Mouse (Mus musculus) urinary bladder, postnatal 14 days (tissue): ENCODE measurements around the gene Chst15.

Source experiments
- DNase-seq: peaks from one replicate; pipeline ENCODE4 v3.0.0; 2021; ENCODE audit warnings: low spot score

The Chst15 gene

DNA sequence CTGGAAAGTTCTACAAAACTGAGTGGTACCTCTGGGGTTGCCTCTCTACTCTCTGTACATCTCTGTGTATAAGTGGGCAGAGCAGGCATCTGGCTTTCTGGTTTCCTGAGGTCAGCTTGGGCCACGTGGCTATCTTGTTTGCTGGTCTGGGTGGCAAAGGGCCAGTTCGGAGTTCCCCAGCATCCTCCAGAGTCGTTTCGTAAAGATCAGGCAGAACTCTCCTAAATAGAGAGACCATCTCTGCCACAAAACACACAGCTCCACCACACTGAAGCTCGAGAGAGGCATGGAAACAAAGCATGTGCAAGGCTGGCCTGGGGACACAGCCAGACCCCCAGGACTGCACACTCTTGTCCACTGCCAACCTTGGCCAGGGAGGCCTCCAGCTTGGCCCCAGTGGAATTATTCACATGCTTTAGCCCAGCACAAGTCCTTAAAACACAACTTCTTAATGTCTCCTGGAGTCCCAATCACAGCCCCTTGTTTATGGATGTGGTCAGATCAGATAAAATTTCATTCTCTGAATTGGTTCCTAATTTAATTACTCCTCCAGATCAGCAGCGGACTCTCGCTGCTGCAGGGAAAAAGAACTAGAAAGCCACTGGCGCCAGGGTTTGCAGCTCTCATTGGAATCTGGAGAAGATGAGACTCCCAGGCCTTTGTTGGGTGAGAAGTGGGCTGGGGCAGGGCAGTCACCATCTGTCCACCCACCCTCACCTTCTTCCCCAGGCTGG is 14.4 kb downstream of the Chst15 start:
- no peak for DNase-seq

DNA sequence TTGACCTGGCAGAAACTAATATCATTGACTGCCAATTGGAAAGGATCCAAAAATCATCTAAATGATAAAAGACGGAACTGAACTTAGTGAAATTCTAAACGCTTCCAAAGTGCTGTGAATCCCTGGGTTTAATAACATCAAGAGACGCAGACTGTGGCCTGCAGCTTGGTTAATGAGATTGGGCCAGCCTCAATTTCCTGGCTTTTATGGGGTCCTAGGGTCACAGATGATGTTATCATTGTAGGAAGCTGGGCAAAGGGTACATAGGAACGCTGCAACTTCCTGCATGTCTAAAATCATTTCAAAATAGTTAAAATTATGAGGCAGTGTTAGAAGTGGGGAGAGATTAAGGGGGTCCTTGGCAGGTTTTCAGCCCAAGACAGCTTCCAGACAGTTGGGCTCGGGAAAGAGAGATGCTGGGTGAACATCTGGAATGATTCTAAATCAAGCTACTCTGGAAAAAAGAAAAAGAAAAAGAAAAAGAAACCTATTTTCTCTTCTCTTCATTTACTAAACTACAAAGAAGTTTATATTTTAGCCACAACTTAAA is 17.3 kb downstream of the Chst15 start:
- DNase-seq = no peak

DNA sequence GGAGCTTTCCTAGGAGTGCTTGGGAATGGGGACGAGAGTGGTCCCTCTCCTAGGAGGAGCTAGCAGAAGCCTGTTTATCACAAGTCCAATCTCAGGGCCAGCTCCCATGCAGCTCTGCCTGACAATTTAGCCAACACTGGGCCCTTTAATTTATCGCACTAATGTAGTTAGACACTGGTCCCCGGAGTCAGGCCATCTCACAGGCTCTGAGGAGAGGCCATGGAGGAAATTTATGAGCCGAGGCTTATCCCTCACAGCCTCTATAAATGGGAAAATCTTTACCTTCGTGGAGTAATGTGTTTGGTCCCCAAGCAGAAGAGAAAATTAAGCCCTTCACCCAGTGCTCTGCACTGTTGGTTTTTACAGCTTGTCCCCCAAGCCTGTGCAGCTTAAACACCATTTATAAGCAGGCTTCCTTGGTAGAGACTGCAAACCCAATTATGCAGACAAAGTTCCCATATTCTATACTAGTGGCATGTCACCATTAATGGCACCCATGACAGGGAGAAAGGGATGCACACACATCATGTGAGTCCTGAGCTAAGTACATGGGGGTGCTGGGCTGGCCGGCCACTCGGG is 18.5 kb downstream of the Chst15 start:
- DNase-seq = no peak

DNA sequence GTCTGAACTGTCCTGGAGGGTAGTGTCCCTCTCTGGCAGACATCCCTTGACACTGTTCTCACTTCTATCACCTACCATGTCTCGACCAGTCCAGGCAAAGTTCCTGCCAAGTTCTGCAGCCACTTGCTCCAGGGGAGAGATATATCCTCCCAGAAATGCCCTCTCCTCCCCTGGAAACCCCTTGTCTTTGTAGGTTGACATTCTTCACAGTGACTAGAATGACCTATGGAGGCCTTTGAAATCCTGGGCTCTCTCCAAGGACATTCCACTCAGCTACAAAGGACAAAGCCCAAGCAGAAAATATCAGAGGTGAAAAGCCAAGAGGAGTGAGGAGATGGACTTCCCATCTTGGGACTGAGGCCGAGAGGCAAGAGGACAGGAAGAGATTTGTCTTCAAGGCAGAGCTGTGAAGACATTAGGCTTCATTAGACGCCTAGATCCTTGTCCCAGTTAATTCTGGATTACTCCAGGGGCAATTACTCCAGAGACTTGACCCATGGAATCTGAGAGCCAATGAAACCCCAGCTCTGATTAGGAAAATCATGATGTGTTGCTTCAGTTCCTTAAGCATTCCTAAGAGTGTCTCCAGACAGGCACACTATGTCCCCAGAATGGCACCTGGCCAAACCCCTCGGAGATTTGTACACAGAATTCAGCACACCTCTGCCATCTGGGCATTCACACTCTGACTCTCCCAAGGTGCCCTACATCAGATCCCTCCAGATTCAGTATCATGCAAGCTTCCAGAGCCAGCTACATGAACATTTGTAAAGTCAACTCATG is 20.2 kb downstream of the Chst15 start:
- DNase-seq = no peak

DNA sequence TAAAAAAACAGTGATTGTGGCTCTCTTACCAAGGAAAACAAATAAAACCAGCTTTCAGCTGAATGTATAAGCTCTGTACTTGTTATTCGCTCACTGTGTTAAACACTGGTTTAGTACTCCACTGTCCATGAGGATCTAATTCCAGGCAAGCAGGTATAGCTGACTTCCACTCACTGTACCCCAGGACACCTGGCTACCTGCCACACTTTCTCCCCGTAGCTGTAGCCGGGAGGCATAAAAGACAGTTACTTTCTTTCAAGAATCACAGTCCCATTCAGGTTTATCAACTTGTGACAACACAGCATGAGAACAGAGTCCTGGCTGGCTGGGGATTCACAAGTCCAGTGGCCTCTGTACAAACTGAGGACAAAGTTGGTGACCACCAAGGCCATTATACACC is 20.9 kb downstream of the Chst15 start:
- no peak for DNase-seq

DNA sequence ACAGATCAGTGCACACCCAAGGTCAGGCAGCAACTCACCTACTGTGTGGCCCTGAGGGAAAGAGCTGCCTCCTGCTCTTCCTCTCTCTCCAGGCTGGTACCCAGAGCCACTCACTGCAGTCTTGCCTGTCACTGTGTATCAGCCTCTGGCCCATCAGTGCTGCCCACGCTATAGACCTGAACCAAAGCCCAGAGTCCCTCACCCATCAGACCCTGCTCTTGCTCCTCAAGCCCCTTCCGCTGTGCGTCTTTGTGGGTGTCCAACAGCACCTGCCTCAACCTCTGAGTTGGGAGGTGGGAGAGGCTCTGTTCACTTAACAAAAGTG is 29.7 kb downstream of the Chst15 start:
- no peak for DNase-seq

DNA sequence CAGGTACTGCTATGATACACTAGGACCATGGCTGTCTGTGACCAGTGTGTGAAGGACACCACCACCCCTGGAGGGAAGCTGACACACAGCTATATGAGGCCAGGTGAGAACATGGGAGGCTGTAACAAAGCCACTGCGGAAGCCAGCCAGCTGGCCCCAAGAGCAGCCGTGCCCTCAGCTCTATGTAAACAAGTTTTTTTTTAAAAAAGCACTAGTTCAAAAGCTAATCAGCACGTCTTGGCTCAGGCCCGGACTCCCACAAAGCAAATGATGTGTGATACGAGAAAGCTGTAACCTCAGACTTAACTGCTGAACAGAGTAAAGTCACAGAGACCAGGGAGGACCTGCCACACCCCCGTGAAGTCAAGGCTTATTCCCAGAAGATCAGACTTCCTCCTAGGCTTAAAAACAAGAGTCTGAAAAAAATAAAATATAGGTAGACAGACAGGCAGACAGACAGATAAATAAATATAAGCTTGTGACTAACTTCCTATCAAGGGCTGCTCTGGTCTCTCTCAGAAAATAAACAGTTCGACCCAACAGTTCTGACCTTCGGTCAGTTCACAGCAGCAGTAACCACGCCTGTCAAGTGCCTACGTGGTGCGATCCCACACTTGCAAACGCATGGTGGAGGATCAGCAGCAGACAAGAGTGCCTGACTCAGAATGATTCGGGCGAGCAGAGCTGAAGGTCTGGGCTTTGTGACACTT is 30.2 kb downstream of the Chst15 start:
- peak; percentile 42 for DNase-seq

DNA sequence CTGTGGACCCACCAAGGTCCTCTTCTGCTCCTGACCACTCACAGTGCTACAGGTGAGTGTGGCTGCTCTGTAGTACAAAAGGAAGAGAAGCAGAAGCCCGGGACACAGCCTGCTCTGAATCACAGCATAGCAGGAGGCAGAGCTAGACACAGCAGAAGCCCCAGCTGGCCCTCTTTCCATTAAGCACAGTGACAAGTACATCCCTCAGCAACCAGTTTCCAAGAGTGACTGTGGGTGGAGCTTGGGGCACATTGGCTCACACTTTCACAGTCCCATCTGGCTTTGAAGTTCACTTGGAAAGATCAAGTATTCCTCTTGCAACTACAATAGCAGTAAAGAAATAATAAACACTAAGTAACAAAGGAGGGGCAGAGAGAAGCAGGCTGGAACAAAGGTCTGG is 32.2 kb downstream of the Chst15 start:
- no peak for DNase-seq

DNA sequence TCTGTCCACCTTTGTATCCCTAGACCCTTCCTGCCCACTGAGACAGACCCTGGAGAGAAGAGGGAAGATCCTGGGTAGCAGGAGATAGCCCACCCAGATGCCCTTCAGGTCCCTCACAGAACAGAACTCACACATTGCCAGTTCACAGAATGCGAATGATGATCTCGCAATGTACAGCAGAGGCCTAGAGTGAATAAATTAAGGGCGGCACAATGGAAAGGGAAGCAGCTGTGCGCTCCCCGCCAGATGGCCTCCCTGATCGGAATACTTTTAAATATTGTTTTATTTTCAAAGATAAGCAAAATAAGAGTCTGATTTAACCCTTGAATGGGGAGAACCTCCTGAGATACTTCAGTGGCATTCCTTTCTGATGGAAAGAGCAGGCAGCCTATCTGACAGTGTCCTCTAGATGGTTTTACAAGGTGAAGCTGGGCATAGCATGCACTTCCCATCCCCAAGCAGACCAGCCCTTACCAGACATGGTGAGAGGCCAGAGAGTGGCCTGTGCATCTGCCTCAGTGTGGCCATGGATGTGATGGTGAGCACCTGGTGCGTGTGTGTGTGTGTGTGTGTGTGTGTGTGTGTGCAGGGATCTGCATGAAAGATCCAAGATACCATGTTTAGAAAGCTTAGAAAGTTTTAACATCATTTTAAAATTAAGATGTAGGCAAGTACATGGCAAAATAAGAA is 32.8 kb downstream of the Chst15 start:
- DNase-seq = no peak

DNA sequence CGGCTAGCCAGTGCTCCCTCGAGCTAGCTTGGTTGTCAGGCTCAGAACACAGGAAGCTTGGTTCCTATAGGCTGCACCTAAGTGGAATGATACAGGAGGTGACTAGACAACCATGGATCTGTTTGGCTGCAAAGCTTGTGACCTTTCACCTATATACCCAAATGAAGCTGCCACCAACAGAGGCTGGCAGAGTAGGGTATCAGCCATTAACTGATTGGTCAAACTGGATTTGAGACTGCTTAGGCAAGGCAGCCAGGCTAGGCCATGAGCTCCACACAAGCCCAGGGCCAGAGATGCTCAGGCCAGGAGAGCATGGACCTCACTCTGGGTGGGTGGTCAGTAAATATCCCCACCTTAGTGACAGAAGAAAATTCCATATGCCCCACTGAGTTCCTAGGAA is 34.5 kb downstream of the Chst15 start:
- DNase-seq = no peak

DNA sequence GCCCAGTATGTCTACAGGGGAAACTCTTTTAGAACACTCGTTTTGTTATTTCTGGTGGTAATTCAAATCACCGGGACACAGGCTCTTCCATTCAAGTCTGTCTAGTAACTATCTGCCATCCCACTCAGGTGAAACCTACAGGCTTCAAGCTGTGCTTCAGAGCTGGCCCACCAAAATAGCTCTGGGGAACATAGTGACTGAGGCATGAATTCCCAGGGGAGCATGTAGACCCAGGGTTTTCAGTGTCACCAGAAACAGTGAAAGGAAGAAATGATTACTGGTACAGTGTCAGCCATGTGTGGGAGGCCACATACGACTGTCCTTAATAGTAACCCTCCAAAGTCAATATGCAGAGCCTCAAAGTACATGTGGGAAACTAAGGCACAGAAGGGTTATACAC is 34.9 kb downstream of the Chst15 start:
- DNase-seq = no peak

DNA sequence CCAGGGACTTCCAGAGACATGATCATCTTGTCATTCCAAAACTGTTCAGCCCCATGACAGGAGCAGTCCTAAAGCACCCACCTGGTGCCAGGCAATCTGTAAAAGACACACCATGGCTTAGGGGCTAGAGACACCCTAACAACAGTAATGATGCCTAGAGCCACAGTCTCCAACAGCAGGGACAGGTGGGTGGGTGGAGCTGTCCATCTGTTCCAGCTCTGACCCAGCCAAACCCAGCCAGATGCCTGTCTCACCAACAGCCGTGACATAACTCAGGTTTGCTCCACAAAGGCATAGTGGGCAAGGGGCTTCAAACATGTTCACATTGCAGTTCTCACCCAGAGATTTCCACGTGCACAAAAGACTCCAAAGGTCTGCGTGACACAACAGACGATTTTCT is 35.3 kb downstream of the Chst15 start:
- no peak for DNase-seq

DNA sequence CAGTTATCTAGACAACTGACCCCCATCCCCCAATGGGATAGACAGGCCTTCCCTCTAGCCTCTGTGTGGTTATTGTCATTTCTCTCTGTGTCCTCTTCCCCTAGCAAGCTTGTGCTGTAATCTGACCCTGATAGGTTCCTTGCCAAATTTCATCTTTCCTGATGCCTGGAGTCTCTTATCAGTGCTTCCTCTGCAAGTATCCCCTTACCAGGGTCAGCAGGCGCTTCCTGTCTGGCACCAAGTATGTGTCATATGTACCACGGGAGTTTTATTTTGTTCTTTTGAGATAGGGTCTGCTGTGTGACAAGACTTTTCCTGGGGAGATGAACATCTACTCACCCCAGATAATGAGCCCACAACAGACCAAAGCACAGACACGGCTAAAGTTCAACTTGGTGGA is 38.4 kb downstream of the Chst15 start:
- no peak for DNase-seq

DNA sequence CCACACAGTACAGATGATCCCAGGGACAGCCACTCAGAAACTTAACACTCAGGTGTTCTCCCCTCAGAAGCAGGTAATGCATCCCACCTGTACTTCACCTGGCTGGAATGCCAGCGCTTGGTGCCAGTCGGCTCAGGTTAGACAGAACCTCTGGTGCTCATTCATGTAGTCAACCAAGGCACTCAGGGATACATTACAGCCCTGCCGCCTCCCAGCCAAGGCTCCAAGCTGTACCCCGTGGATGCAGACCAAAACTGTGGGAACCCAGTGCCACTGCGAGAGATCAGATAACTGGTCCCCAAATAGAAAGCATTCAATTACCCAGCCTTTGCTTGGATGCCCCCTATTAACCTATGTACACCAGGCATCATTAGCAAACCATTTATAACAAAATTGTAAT is 40.7 kb downstream of the Chst15 start:
- DNase-seq = no peak

DNA sequence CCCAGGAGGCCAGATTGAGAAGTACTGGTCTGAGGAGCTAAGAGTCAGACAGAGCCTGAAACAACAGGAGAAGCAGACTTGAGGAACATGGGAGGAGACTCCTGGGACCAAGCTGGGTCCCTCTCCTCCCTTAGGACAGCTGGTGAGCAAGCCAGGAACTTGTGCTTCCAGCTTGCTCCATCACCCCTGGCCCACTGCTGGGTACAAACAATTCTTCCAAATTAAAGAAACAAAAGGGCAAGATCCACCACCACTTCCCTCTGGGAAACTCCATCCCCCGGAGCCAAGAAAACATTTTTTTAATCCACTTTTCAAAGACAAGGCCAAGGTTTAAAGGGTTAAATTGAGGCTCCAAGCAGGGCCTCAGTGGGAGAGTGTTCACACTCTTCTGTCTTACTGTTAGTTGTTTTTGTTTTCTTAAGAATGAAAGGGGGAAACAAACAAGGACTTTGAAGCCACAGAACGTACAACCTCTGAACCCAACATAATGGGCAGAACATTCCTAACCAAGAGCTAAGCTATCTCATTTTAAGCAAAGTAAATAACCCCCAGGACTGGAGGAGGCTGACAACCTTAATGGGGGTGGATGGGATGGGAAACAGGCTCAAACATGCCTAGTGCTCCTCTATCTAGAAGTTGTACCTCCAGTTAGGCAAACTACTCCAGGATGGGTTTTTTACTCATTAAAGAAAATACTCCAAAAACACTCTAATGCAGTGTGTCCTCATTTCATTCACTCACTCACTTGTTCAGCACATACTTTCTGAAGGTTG is 43.1 kb downstream of the Chst15 start:
- no peak for DNase-seq

DNA sequence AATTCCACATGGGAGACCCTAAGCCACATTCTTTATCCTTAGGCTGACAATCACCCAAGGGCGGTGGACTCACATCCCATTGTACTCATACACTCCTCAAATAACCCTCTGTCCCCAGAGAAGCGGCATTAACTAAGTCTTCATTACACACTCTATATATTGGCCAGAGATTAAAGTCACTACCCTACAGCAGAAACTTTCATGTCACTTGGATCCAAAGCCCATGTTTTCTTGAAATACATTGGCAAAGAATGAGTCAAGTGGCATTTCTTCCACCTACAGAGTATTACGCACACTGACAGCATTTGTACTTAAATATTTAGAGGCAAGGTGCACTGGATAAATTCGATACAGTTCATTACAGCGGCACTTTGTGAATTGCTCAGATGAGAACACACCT is 44.0 kb downstream of the Chst15 start:
- no peak for DNase-seq

DNA sequence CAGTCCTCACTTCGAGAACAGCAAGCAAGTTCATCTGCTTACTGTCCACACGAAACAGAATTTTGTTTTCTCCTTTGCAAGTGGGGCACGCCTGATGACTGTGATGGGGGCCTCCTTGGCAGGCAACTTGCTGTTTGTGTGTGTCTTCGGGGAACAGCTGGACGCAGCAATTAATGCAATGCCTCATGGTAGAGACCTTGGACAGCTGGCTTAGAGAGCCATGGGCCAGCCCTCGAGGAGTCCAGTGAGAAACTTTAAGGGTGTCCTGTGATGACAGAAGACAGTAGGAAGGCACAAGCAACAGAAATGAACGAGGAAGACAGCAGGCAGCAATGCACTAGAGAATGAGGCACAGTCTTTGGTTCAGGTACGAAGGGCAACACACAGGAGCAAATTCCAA is 46.7 kb downstream of the Chst15 start:
- no peak for DNase-seq

DNA sequence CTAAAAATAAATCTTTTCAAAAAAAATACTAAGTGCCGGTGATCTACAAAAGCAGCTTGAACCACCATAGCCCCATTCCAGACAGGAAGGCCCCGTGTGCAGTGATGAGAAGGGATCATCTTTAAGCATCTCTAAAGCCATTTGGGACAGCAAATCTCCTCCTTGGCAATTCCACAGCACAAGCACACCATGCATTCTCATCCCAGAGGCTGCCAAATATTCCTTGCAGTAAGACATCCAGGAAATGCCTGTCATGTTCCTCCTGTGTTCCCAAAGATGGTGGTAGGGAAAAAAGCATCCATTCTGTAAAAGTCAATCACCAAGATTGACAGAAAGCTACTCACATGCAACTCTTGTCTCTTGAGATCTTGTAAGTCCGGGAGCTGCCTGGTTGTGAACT is 47.4 kb downstream of the Chst15 start:
- no peak for DNase-seq

DNA sequence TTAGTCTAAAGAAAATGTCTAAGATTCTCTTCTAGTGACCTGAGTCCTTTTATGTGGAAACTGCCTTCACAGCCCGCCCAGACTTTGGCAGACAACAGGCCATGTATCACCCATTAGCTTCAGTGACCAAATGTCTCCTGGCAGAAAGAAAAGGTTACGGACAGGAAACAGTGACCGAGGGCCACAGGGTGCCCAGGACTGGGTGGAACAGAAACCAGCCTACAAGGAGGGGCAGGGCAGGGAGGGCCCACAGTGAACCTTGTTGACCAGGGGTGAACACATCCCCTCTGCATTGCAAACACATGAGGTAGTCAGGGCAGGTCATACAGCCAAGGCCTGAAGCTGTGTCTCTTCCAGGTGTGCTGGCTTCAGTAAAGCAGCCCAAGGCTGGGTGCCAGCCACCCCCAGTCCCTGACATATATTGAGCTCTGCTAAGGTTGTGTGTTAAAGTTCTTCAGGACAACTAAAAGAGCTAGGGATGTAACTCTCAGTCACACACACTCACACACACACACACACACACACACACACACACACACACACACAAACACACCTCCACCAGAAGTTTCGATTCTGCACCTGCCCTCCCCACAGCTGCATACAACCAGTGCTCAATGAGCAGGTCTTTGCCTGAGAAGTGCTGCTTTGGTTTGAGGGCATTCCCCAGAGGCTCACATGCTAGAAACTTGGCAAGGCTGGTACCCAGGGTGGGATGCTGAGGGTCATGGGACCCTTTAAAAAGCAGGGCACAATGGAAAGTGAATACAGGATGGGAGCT is 49.1 kb downstream of the Chst15 start:
- no peak for DNase-seq

DNA sequence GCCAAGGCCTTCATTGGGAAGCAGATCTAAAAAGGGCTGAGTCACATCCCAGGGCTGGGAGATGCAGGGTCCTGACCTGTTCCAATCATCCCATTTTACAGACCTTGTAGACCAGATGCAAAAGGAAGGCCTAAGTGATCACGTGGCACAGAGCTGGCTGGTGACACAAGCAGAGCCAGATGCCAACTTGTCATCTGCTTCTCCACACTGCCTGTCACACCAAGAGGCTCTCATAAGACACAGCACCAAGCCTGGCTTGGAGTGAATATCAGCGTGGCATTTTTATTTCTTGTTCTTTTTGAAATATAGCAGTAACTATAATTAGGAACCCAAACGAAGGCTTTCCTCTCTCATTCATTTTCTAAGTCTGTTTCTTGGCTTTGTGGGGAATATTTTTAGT is 52.3 kb downstream of the Chst15 start:
- no peak for DNase-seq
